Mouse (Mus musculus) kidney, adult 2 months (tissue): ENCODE measurements around the gene Syp. TPM values are rescaled to one million over a fixed set of nuclear protein-coding genes. Genes with fewer than 3 reads are reported as not detected.

Experiments used
- DNase-seq: peaks from one replicate; pipeline ENCODE4 v3.0.0; 2021
- H3K27ac ChIP-seq: fragments of 200-500 bp; 2 replicates; pipeline ENCODE4 v1.5.1; 2012; ENCODE audit warnings: low read depth, low read length, control low read depth, inconsistent platforms; ENCODE audit not compliant: insufficient read depth
- H3K27me3 ChIP-seq: fragments of 200-500 bp; replicated peaks from 2 replicates; pipeline ENCODE4 v1.6.1; 2012; ENCODE audit warnings: mild to moderate bottlenecking, moderate library complexity, low read length, inconsistent platforms; ENCODE audit not compliant: control insufficient read depth, insufficient read depth
- H3K36me3 ChIP-seq: fragments of 200-500 bp; 2 replicates; pipeline ENCODE4 v1.6.1; 2012; ENCODE audit warnings: mild to moderate bottlenecking, moderate library complexity, low read length, inconsistent platforms; ENCODE audit not compliant: control insufficient read depth, insufficient read depth
- H3K4me1 ChIP-seq: fragments of 200-500 bp; 2 replicates; pipeline ENCODE4 v1.6.1; 2011; ENCODE audit warnings: low read length; ENCODE audit not compliant: control insufficient read depth, insufficient read depth
- H3K4me3 ChIP-seq: fragments of 200-500 bp; 2 replicates; pipeline ENCODE4 v1.5.1; 2011; ENCODE audit warnings: mild to moderate bottlenecking, low read depth, low read length, control low read depth; ENCODE audit not compliant: insufficient read depth
- CTCF ChIP-seq: fragments of 200-500 bp; conservative IDR thresholded peaks from 2 replicates; pipeline ENCODE4 v1.5.1; 2011; ENCODE audit warnings: low read depth, mild to moderate bottlenecking, control low read depth, low read length, moderate library complexity, mixed read lengths; ENCODE audit not compliant: insufficient read depth, insufficient read length
- POLR2A ChIP-seq: fragments of 200-500 bp; IDR thresholded peaks from one replicate; pipeline ENCODE4 v1.6.1; 2011; ENCODE audit warnings: low read depth, low read length, control low read depth
- WGBS: fragments of 180-500 bp; shearing (Covaris S2); methylation state at CpG from one replicate; pipeline ENCODE4 v1.1.7; 2018; 5-methylcytosine and 5-hydroxymethylcytosine counted together
- polyA plus RNA-seq: library from polyadenylated mRNA; depleted of rRNA; stranded (reverse); fragments of >200 nt; gene quantifications from 2 replicates; pipeline ENCODE4 v1.2.3, GENCODE M21; 2012

The Syp gene
- polyA plus RNA-seq, 1 experiment: 9.2 TPM

- WGBS: 73% methylated on average over 21 of the region's 21 CpGs
- no peak for TF ChIP-seq POLR2A
- TF ChIP-seq CTCF: no peak
- DNase-seq: no peak
- Histone ChIP-seq H3K4me1 (no peaks in the 10 kb centered on the region), H3K27me3 (no peaks in the 10 kb centered on the region), H3K36me3 (peaks cover 2% of the 10 kb centered on the region; the same call in 1 of the 2 replicates), H3K27ac (no peak overlapping the region), H3K4me3 (no peak overlapping the region)
Measured at GRCm38 (mm10) chrX:7665739-7666502, 27.6 kb downstream of the Syp start.

GRCm38 (mm10) chrX:7670390-7670881 is 32.2 kb downstream of the Syp start:
- no peak for TF ChIP-seq CTCF
- TF ChIP-seq POLR2A: no peak
- peak overlapping the region; percentile 72 for H3K27ac ChIP-seq

GRCm38 (mm10) chrX:7670921-7671623 is 32.8 kb downstream of the Syp start, which contains the start of gene Plp2:
Gene Plp2, minus strand, starts transcription at chrX:7671390.
- peak within 1 kb of the TSS; percentile 86 for H3K4me3 ChIP-seq
- peak within 1 kb of the TSS; percentile 72 for H3K27ac ChIP-seq
- no peak for TF ChIP-seq POLR2A
- TF ChIP-seq CTCF: no peak
- H3K27me3 ChIP-seq: no peaks in the 10 kb centered on the region
- peaks cover 2% of the 10 kb centered on the region; the same call in 1 of the 2 replicates for H3K4me1 ChIP-seq
- DNase-seq: peak; percentile 35
- H3K36me3 ChIP-seq: peaks cover 2% of the 10 kb centered on the region; the same call in 1 of the 2 replicates
- WGBS: 3% methylated on average over 34 of the region's 36 CpGs

More at GRCm38 (mm10) chrX:7670390-7670881, 32.2 kb downstream of the Syp start:
- Histone ChIP-seq H3K36me3 (peaks cover 2% of the 10 kb centered on the region; the same call in 1 of the 2 replicates), H3K4me3 (peak overlapping the region; percentile 86), H3K27me3 (no peaks in the 10 kb centered on the region), H3K4me1 (peaks cover 2% of the 10 kb centered on the region; the same call in 1 of the 2 replicates)
- 3% methylated on average over 17 of the region's 19 CpGs for WGBS
- peak; percentile 66 for DNase-seq

- no peak for TF ChIP-seq CTCF
- TF ChIP-seq POLR2A: no peak
- DNase-seq: no peak
- 46% methylated on average over 6 of the region's 6 CpGs for WGBS
- Histone ChIP-seq H3K4me1 (peaks cover 2% of the 10 kb centered on the region; the same call in 1 of the 2 replicates), H3K27me3 (no peaks in the 10 kb centered on the region), H3K36me3 (no peaks in the 10 kb centered on the region), H3K4me3 (no peak overlapping the region), H3K27ac (0 out of 2 replicates have a peak overlapping the region, but pooled peaks have one; percentile 23)
Measured at GRCm38 (mm10) chrX:7672739-7673138, 34.5 kb downstream of the Syp start.

- Histone ChIP-seq H3K4me3 (no peak overlapping the region), H3K4me1 (peaks cover 2% of the 10 kb centered on the region; the same call in 1 of the 2 replicates), H3K27me3 (no peaks in the 10 kb centered on the region), H3K36me3 (no peaks in the 10 kb centered on the region), H3K27ac (peak overlapping the region; percentile 39; the same call in 1 of the 2 replicates)
- no peak for TF ChIP-seq CTCF
- no peak for TF ChIP-seq POLR2A
- WGBS: 58% methylated on average over 12 of the region's 12 CpGs
- no peak for DNase-seq
Measured at GRCm38 (mm10) chrX:7673578-7674281, 35.5 kb downstream of the Syp start.

GRCm38 (mm10) chrX:7674284-7675000 is 36.2 kb downstream of the Syp start:
- TF ChIP-seq POLR2A (no peak), CTCF (no peak)
- Histone ChIP-seq H3K36me3 (no peaks in the 10 kb centered on the region), H3K4me3 (no peak overlapping the region; the same call in 1 of the 2 replicates), H3K27me3 (no peaks in the 10 kb centered on the region), H3K27ac (peak overlapping the region; percentile 39; the same call in 1 of the 2 replicates), H3K4me1 (peaks cover 2% of the 10 kb centered on the region; the same call in 1 of the 2 replicates)
- WGBS: 25% methylated on average over 28 of the region's 28 CpGs
- peak; percentile 33 for DNase-seq
